Mouse (Mus musculus): ENCODE results near the gene Rasa1. TPM values are rescaled to one million over a fixed set of nuclear protein-coding genes. Genes with fewer than 3 reads are reported as not detected.

Gene Rasa1
- polyA plus RNA-seq, 1 experiment from 2014 or later: 29.9 TPM

GRCm38 (mm10) chr13:85189644-85190121 lies 99.2 kb downstream of the Rasa1 start:
- peak; percentile 67 for ATAC-seq (replicated peaks; ENCODE audit: extremely low read depth, insufficient read depth, low FRiP score)
- no peaks in the 10 kb centered on the region for H3K9me3 ChIP-seq (replicated peaks; ENCODE audit: control insufficient read depth, low read length)
- H3K4me2 ChIP-seq (ENCODE audit: low read depth, low read length): peak overlapping the region; percentile 87
- peaks cover 10% of the 10 kb centered on the region for H3K36me3 ChIP-seq (ENCODE audit: control insufficient read depth, insufficient read depth)
- peak overlapping the region; percentile 81 for H3K27ac ChIP-seq (ENCODE audit: low read length)
- under 1% methylated on average over 17 of the region's 17 CpGs for WGBS
- peaks cover 8% of the 10 kb centered on the region for H3K4me1 ChIP-seq (ENCODE audit: control insufficient read depth, insufficient read depth, low read length)
- H3K9ac ChIP-seq (ENCODE audit: low read length): peak overlapping the region; percentile 82
- no peaks in the 10 kb centered on the region for H3K27me3 ChIP-seq (ENCODE audit: control insufficient read depth, insufficient read depth, low read length)
- peak overlapping the region; percentile 63 for H3K4me3 ChIP-seq (ENCODE audit: low read length)

GRCm38 (mm10) chr13:85188903-85189643 lies 99.9 kb downstream of the Rasa1 start, which contains the start of gene Ccnh:
TSS of gene Ccnh (plus strand) at chr13:85189408.
- Histone ChIP-seq H3K4me3 (ENCODE audit: low read length) (peak within 1 kb of the TSS; percentile 63), H3K4me1 (ENCODE audit: control insufficient read depth, insufficient read depth, low read length) (peaks cover 8% of the 10 kb centered on the region), H3K4me2 (ENCODE audit: low read depth, low read length) (peak within 1 kb of the TSS; percentile 87), H3K9me3 (replicated peaks; ENCODE audit: control insufficient read depth, low read length) (no peaks in the 10 kb centered on the region), H3K27ac (ENCODE audit: low read length) (peak within 1 kb of the TSS; percentile 81), H3K27me3 (ENCODE audit: control insufficient read depth, insufficient read depth, low read length) (no peaks in the 10 kb centered on the region), H3K9ac (ENCODE audit: low read length) (peak within 1 kb of the TSS; percentile 82), H3K36me3 (ENCODE audit: control insufficient read depth, insufficient read depth) (peaks cover 10% of the 10 kb centered on the region)
- WGBS: 1% methylated on average over 44 of the region's 44 CpGs
- peak; percentile 98 for ATAC-seq (replicated peaks; ENCODE audit: extremely low read depth, insufficient read depth, low FRiP score)

Other genes with a start within 250 kb of the Rasa1 start
- gene Ccnh, start 99.7 kb downstream of the Rasa1 start, polyA plus RNA-seq (2015; fragmentation: Nextera tagmentation; extraction: Ambion mirVana): 59.5 and 68.5 TPM in 2 replicates

All from heart, embryonic 16.5 days (tissue).